Comparison of ENCODE assay signal across 12 mouse cellular contexts in genomic region chr8:121786542-121786941, GRCm38 (mm10). TPM values are rescaled to one million over a fixed set of nuclear protein-coding genes. Genes with fewer than 3 reads are reported as not detected.
DNase-seq lines count a peak whose midpoint lies in the region; ATAC-seq lines count a peak whose summit lies in the region.
"Had no signal": no experiment of that assay in that cellular context is flagged by ENCODE, and none has a peak within 500 bp of the region (broad histone marks: within the 10 kb centered on the region; RNA-seq: fewer than 3 reads in every experiment).

No protein-coding gene starts in this region.

- H3K9me3 ChIP-seq in neural tube, embryonic 15.5 days (replicated peaks), result no peaks in the 10 kb centered on the region
- H3K9me3 ChIP-seq: lung, embryonic 15.5 days; midbrain, embryonic 12.5 days had no signal

- no peak overlapping the region for H3K4me3 ChIP-seq in neural tube, embryonic 15.5 days (replicated peaks)
- H3K4me3 ChIP-seq: lung, embryonic 15.5 days; midbrain, embryonic 12.5 days had no signal

- H3K27me3 ChIP-seq in neural tube, embryonic 15.5 days (replicated peaks), result no peaks in the 10 kb centered on the region
- H3K27me3 ChIP-seq: lung, embryonic 15.5 days; midbrain, embryonic 12.5 days had no signal

- H3K27ac ChIP-seq in neural tube, embryonic 15.5 days (replicated peaks), result no peak overlapping the region
- H3K27ac ChIP-seq: lung, embryonic 15.5 days; midbrain, embryonic 12.5 days had no signal

- H3K4me2 ChIP-seq in neural tube, embryonic 15.5 days, result no peak overlapping the region
- H3K4me2 ChIP-seq: lung, embryonic 15.5 days; midbrain, embryonic 12.5 days had no signal

- peaks cover 17% of the 10 kb centered on the region for H3K36me3 ChIP-seq in neural tube, embryonic 15.5 days
- H3K36me3 ChIP-seq: lung, embryonic 15.5 days; midbrain, embryonic 12.5 days had no signal

- no peaks in the 10 kb centered on the region for H3K4me1 ChIP-seq in neural tube, embryonic 15.5 days
- H3K4me1 ChIP-seq: lung, embryonic 15.5 days; midbrain, embryonic 12.5 days had no signal

- no peak for ATAC-seq in neural tube, embryonic 15.5 days (ENCODE audit: low FRiP score)

- peak; percentile 77 for DNase-seq in layer of hippocampus, adult 9-11 months
- DNase-seq in layer of hippocampus, adult 9-10 months (ENCODE audit: low spot score), result no peak
- peak; percentile 28 for DNase-seq in heart, adult 8-10 months (ENCODE audit: low spot score)
- peak; percentile 49 to 77 for DNase-seq in left cerebral cortex, adult 9 months (ENCODE audit: low spot score in 2 of 2)
- peak; percentile 71 to 84 for DNase-seq in right cerebral cortex, postnatal 36 days (ENCODE audit: low spot score in 2 of 2)
- DNase-seq in cerebellum, adult 9-11 months, result no peak
- DNase-seq: adrenal gland, postnatal 36 days; cerebellum, adult 8-10 months; gastrocnemius, postnatal 36 days had no signal

- WGBS in neural tube, embryonic 15.5 days, result 61% methylated on average over 10 of the region's 10 CpGs

- H3K9ac ChIP-seq in neural tube, embryonic 15.5 days (replicated peaks), result no peak overlapping the region
- H3K9ac ChIP-seq: lung, embryonic 15.5 days; midbrain, embryonic 12.5 days had no signal

RNA-seq across cellular contexts. Expression of gene Klhdc4, which starts 42.8 kb away (rescaled TPM):
- total RNA-seq in heart, adult 8-10 months (2022), result 10 to 100 TPM; 12.5 to 14.9 (median 12.9) TPM
- 44.4 and 44.5 TPM in 2 replicates for polyA plus RNA-seq in neural tube, embryonic 15.5 days (2015; fragmentation: Nextera tagmentation; extraction: Ambion mirVana)

RNA-seq across cellular contexts. Expression of gene Jph3, which starts 57.1 kb away (rescaled TPM):
- under 1 TPM in 1 of 4 experiments, not detected in 3; 0.16 TPM for total RNA-seq in heart, adult 8-10 months (2022)
- 107 and 133 TPM in 2 replicates for polyA plus RNA-seq in neural tube, embryonic 15.5 days (2015; fragmentation: Nextera tagmentation; extraction: Ambion mirVana)
- total RNA-seq: gastrocnemius, postnatal 36 days had no signal

Comparison
In these comparisons a context has a peak if more than half of its experiments do, and no peak if none do; other contexts are left out.
1. DNase-seq: peak in layer of hippocampus, adult 9-11 months (single experiment), heart, adult 8-10 months (single experiment), left cerebral cortex, adult 9 months (2 of 2) and right cerebral cortex, postnatal 36 days (2 of 2); none in layer of hippocampus, adult 9-10 months (single experiment) and cerebellum, adult 9-11 months (single experiment).